Mouse (Mus musculus): Measurements from ENCODE around the gene Ywhah. TPM values are rescaled to one million over a fixed set of nuclear protein-coding genes. Genes with fewer than 3 reads are reported as not detected.

Gene Ywhah
- total and polyA plus RNA-seq, 3 experiments, result 63.3 to 320 (median 188) TPM

- Histone ChIP-seq H3K36me3 (replicated peaks in 1 of 2; ENCODE audit: control insufficient read depth in 1 of 2, insufficient read depth in 1 of 2, low read length in 1 of 2) (peaks cover 15 to 63% of the 10 kb centered on the region in 2 experiments), H3K9ac (ENCODE audit: insufficient read depth, low read depth) (no peak overlapping the region), H3K4me2 (ENCODE audit: insufficient read depth, low read depth, poor library complexity, severe bottlenecking) (no peak overlapping the region), H3K27me3 (replicated peaks) (no peaks in the 10 kb centered on the region), H3K79me2 (replicated peaks; ENCODE audit: control insufficient read depth, extremely low read depth, insufficient read depth, poor library complexity, severe bottlenecking) (peaks cover 57% of the 10 kb centered on the region), H3K4me1 (ENCODE audit: control insufficient read depth in 1 of 2, insufficient read depth in 2 of 2) (peaks cover 3 to 42% of the 10 kb centered on the region in 2 experiments; a peak in 2 of 4 replicates), H3K9me3 (replicated peaks; ENCODE audit: low read length) (no peaks in the 10 kb centered on the region), H3K27ac (ENCODE audit: insufficient read depth, low read depth) (no peak overlapping the region), H3K4me3 (replicated peaks in 1 of 3; ENCODE audit: low read depth in 2 of 3, low read length in 2 of 3, poor library complexity in 1 of 3) (no peak overlapping the region)
- dilution Hi-C loops (cut with MboI; ENCODE audit: extremely low pct_ligation_motif_present, extremely low pct_unique_long_range_greater_than_20kb, low sequenced_read_pairs), result no loop called here
- TF ChIP-seq JUN (IDR thresholded peaks at IDR 0.05; ENCODE audit: insufficient read depth, low read depth, low read length) (no peak), CHD1 (IDR thresholded peaks at IDR 0.05; ENCODE audit: low read depth, low read length) (no peak), BHLHE40 (IDR thresholded peaks at IDR 0.05; ENCODE audit: low read depth, low read length) (no peak)
- in situ Hi-C loops (cut with MboI; ENCODE audit: low pct_ligation_motif_present, low pct_unique_long_range_greater_than_20kb, low sequenced_read_pairs), result no loop called here
- DNase-seq (ENCODE audit: extremely low read depth), result no peak
These were observed 5.9 kb downstream of the Ywhah start for GRCm38 (mm10) chr5:33024474-33024873.

- Histone ChIP-seq H3K4me2 (ENCODE audit: insufficient read depth, low read depth, poor library complexity, severe bottlenecking) (no peak overlapping the region), H3K4me1 (ENCODE audit: control insufficient read depth in 1 of 2, insufficient read depth in 2 of 2) (peaks cover 0 to 10% of the 10 kb centered on the region in 2 experiments; a peak in 2 of 4 replicates), H3K79me2 (replicated peaks; ENCODE audit: control insufficient read depth, extremely low read depth, insufficient read depth, poor library complexity, severe bottlenecking) (peaks cover 17% of the 10 kb centered on the region), H3K27ac (ENCODE audit: insufficient read depth, low read depth) (no peak overlapping the region), H3K36me3 (replicated peaks in 1 of 2; ENCODE audit: control insufficient read depth in 1 of 2, insufficient read depth in 1 of 2, low read length in 1 of 2) (peaks cover 10 to 43% of the 10 kb centered on the region in 2 experiments), H3K9ac (ENCODE audit: insufficient read depth, low read depth) (no peak overlapping the region), H3K4me3 (replicated peaks in 1 of 3; ENCODE audit: low read depth in 2 of 3, low read length in 2 of 3, poor library complexity in 1 of 3) (no peak overlapping the region), H3K9me3 (replicated peaks; ENCODE audit: low read length) (no peaks in the 10 kb centered on the region), H3K27me3 (replicated peaks) (no peaks in the 10 kb centered on the region)
- TF ChIP-seq POLR2A (IDR thresholded peaks at IDR 0.05; ENCODE audit: low read depth, low read length), result no peak
- no peak for TF ChIP-seq TCF12 (IDR thresholded peaks at IDR 0.05; ENCODE audit: low read depth, low read length)
- TF ChIP-seq CHD1 (IDR thresholded peaks at IDR 0.05; ENCODE audit: low read depth, low read length), result no peak
- no peak for TF ChIP-seq SIN3A (IDR thresholded peaks at IDR 0.05; ENCODE audit: low read length)
- no peak for TF ChIP-seq SMC3 (IDR thresholded peaks at IDR 0.05; ENCODE audit: low read depth, low read length)
- TF ChIP-seq ZC3H11A (IDR thresholded peaks at IDR 0.05; ENCODE audit: low read depth, low read length), result no peak
- TF ChIP-seq TBP (conservative IDR thresholded peaks at IDR 0.05; ENCODE audit: low read depth, low read length), result no peak
- no peak for TF ChIP-seq MEF2A (IDR thresholded peaks at IDR 0.05; ENCODE audit: borderline replicate concordance, low read depth, low read length)
- no peak for TF ChIP-seq MAFK (IDR thresholded peaks at IDR 0.05; ENCODE audit: insufficient replicate concordance, low read length)
- no peak for TF ChIP-seq JUND (conservative IDR thresholded peaks at IDR 0.05; ENCODE audit: low read depth, low read length)
- no peak for TF ChIP-seq MYC (IDR thresholded peaks at IDR 0.05; ENCODE audit: low read depth, low read length)
- no peak for TF ChIP-seq USF2 (conservative IDR thresholded peaks at IDR 0.05; ENCODE audit: low read depth, low read length)
- TF ChIP-seq PAX5 (IDR thresholded peaks at IDR 0.05; ENCODE audit: low read length), result no peak
- TF ChIP-seq NELFE (IDR thresholded peaks at IDR 0.05; ENCODE audit: low read depth, low read length), result no peak
- no peak for TF ChIP-seq MXI1 (IDR thresholded peaks at IDR 0.05; ENCODE audit: low read depth, low read length)
- TF ChIP-seq E2F4 (IDR thresholded peaks at IDR 0.05; ENCODE audit: insufficient replicate concordance, low read depth, low read length), result no peak
- dilution Hi-C loops (cut with MboI; ENCODE audit: extremely low pct_ligation_motif_present, extremely low pct_unique_long_range_greater_than_20kb, low sequenced_read_pairs) (no loop called here), in situ Hi-C loops (cut with MboI; ENCODE audit: low pct_ligation_motif_present, low pct_unique_long_range_greater_than_20kb, low sequenced_read_pairs) (loop anchor here (5.0 to 25.0 kb wide), 2 partner anchors 111 to 441 kb away; no protein-coding TSS in a partner anchor)
- DNase-seq (ENCODE audit: extremely low read depth), result no peak
These were observed 10.0 kb downstream of the Ywhah start for GRCm38 (mm10) chr5:33028656-33029055.

All from CH12.LX (cell line).